Mouse (Mus musculus): Measurements from ENCODE around the gene Lrwd1.

DNA sequence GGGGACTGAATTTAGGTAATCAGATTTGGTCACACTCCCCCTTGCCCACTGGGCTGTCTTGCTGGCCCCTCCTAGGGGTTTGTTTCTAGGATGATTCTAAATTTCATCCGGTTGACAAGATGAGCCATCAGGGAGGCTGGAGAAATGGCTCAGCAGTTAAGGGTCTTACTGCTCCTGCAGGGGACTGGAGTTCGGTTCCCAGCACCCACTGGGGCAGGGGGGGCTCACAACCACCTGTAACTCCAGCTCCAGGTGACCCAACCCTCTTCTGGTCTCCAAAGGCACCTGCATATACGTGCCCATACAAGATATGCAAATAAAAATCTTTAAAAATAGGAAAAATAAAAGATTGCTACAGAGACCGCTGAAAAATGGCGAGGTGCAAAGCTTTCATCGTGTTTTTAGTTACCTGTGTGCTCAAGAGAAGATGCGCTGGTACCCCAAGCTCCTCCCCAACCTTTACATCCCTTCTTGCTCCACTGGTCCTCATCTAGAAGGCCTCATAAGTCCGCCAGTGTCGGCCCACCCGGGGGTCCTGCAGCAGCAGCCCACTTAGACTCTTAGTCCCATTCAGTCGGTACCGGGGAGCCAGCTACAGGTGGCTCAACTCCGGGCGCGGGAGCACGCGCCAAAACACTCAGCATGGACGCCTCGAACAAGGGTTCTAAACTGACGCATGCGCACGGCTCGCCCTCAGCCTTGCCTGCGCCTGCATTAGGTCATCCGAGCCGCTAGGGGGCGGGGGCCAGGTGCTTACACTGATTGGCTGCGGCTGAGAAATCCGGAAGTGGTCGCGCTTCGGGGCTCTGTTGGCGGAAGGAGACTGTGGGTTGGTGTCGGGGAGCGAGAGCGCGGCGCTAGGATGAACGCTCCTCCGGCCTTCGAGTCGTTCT is 19.7 kb downstream of the Lrwd1 start, which contains the start of gene Polr2j:
- TF ChIP-seq TAL1 (IDR thresholded peaks at IDR 0.05; ENCODE audit: low read length) (no peak), GATA1 (IDR thresholded peaks at IDR 0.05; ENCODE audit: low read length) (no peak)

All from erythroblast, embryonic 14.5 days (primary cell).